Mouse (Mus musculus) stomach, postnatal 0 days (tissue): ENCODE results near the gene Phactr1. TPM values are rescaled to one million over a fixed set of nuclear protein-coding genes. Genes with fewer than 3 reads are reported as not detected.

Source experiments
- ATAC-seq: fragments of 200-750 bp; cut with Nextera tagmentation; 2 replicates; pipeline ENCODE4 v1.8.0; 2017; ENCODE audit not compliant: low FRiP score, low TSS enrichment
- DNase-seq: peaks from one replicate; pipeline ENCODE4 v3.0.0-alpha.2; 2016; ENCODE audit warnings: low spot score
- H3K27ac ChIP-seq: fragments of 300-500 bp; sonication (generic); replicated peaks from 2 replicates; pipeline ENCODE4 v1.5.1; 2014; ENCODE audit warnings: mild to moderate bottlenecking, control low read depth
- H3K27me3 ChIP-seq: fragments of 300-500 bp; sonication (generic); 2 replicates; pipeline ENCODE4 v1.6.1; 2014; ENCODE audit warnings: low read length; ENCODE audit not compliant: control insufficient read depth, insufficient read depth
- H3K36me3 ChIP-seq: fragments of 300-500 bp; sonication (generic); 2 replicates; pipeline ENCODE4 v1.6.1; 2014; ENCODE audit warnings: low read length, mixed read lengths; ENCODE audit not compliant: control insufficient read depth, insufficient read depth
- H3K4me1 ChIP-seq: fragments of 300-500 bp; sonication (generic); replicated peaks from 2 replicates; pipeline ENCODE4 v1.6.1; 2014; ENCODE audit warnings: antibody characterized with exemption; ENCODE audit not compliant: control insufficient read depth, insufficient read depth
- H3K4me2 ChIP-seq: fragments of 300-500 bp; sonication (generic); replicated peaks from 2 replicates; pipeline ENCODE4 v1.6.1; 2014; ENCODE audit warnings: low read depth, mild to moderate bottlenecking, control low read depth, moderate library complexity
- H3K4me3 ChIP-seq: fragments of 300-500 bp; sonication (generic); 2 replicates; pipeline ENCODE4 v1.5.1; 2014; ENCODE audit warnings: low read depth, low read length, control low read depth
- H3K9ac ChIP-seq: fragments of 300-500 bp; sonication (generic); 2 replicates; pipeline ENCODE4 v1.6.1; 2014; ENCODE audit warnings: mild to moderate bottlenecking, low read length, control low read depth, mixed read lengths
- H3K9me3 ChIP-seq: fragments of 300-500 bp; sonication (generic); 2 replicates; pipeline ENCODE4 v1.6.1; 2016; ENCODE audit warnings: low read length; ENCODE audit not compliant: control insufficient read depth
- CTCF ChIP-seq: IDR thresholded peaks from 2 replicates; pipeline ENCODE4 v1.5.1; 2016; ENCODE audit warnings: antibody characterized with exemption, low read depth, mild to moderate bottlenecking, moderate library complexity
- EP300 ChIP-seq: optimal IDR thresholded peaks from 2 replicates; pipeline ENCODE3; 2016; ENCODE audit warnings: antibody characterized with exemption
- WGBS: fragments of 180-500 bp; shearing (Covaris S2); extraction: QIAGEN DNeasy Blood & Tissue Kit; methylation state at CpG from one replicate; pipeline ENCODE4 v1.1.7; 2014; 5-methylcytosine and 5-hydroxymethylcytosine counted together
- polyA plus RNA-seq: library from polyadenylated mRNA; unstranded; fragments of >200 nt; fragmentation: Nextera tagmentation; extraction: Ambion mirVana; gene quantifications from 2 replicates; pipeline ENCODE4 v1.2.1, GENCODE M21; 2015

Phactr1 gene
- polyA plus RNA-seq, 1 experiment from 2014 or later = 5.6 TPM

- H3K4me1 ChIP-seq = no peaks in the 10 kb centered on the region
- no peak overlapping the region for H3K27ac ChIP-seq
- no peak for DNase-seq
- H3K9me3 ChIP-seq = no peaks in the 10 kb centered on the region
- no peak overlapping the region for H3K9ac ChIP-seq
- WGBS = 83% methylated on average over 4 of the region's 4 CpGs
- TF ChIP-seq EP300 (no peak), CTCF (no peak)
- no peak for ATAC-seq
- no peaks in the 10 kb centered on the region for H3K27me3 ChIP-seq
- H3K4me2 ChIP-seq = no peak overlapping the region
- H3K36me3 ChIP-seq = no peaks in the 10 kb centered on the region
- no peak overlapping the region for H3K4me3 ChIP-seq
These were observed 333.6 kb downstream of the Phactr1 start for GRCm38 (mm10) chr13:43013984-43014383.

- ATAC-seq (no peak), DNase-seq (no peak)
- no peak overlapping the region for H3K4me3 ChIP-seq
- no peaks in the 10 kb centered on the region for H3K4me1 ChIP-seq
- no peak overlapping the region for H3K27ac ChIP-seq
- no peaks in the 10 kb centered on the region for H3K27me3 ChIP-seq
- H3K4me2 ChIP-seq = no peak overlapping the region
- H3K9ac ChIP-seq = no peak overlapping the region
- no peaks in the 10 kb centered on the region for H3K36me3 ChIP-seq
- no peaks in the 10 kb centered on the region for H3K9me3 ChIP-seq
- WGBS = 74% methylated on average over 6 of the region's 6 CpGs
- TF ChIP-seq EP300 = no peak
- no peak for TF ChIP-seq CTCF
These were observed 335.3 kb downstream of the Phactr1 start for GRCm38 (mm10) chr13:43015768-43016167.

- no peak for DNase-seq
- no peak overlapping the region for H3K9ac ChIP-seq
- H3K4me3 ChIP-seq = no peak overlapping the region
- H3K27ac ChIP-seq = no peak overlapping the region
- no peak for TF ChIP-seq CTCF
- no peak for TF ChIP-seq EP300
- ATAC-seq = no peak
- H3K27me3 ChIP-seq = no peaks in the 10 kb centered on the region
- no peak overlapping the region for H3K4me2 ChIP-seq
- 69% methylated on average over 5 of the region's 5 CpGs for WGBS
- no peaks in the 10 kb centered on the region for H3K9me3 ChIP-seq
- no peaks in the 10 kb centered on the region for H3K36me3 ChIP-seq
- no peaks in the 10 kb centered on the region for H3K4me1 ChIP-seq
These were observed 338.4 kb downstream of the Phactr1 start for GRCm38 (mm10) chr13:43018863-43019262.

GRCm38 (mm10) chr13:43021031-43021430 lies 340.6 kb downstream of the Phactr1 start:
- Histone ChIP-seq H3K4me2 (no peak overlapping the region), H3K9me3 (no peaks in the 10 kb centered on the region), H3K36me3 (no peaks in the 10 kb centered on the region), H3K27ac (no peak overlapping the region), H3K4me3 (no peak overlapping the region), H3K4me1 (no peaks in the 10 kb centered on the region), H3K9ac (no peak overlapping the region), H3K27me3 (no peaks in the 10 kb centered on the region)
- WGBS = 64% methylated on average over 6 of the region's 6 CpGs
- TF ChIP-seq EP300 (no peak), CTCF (no peak)
- ATAC-seq (no peak), DNase-seq (no peak)

GRCm38 (mm10) chr13:43023005-43023404 lies 342.6 kb downstream of the Phactr1 start:
- H3K4me2 ChIP-seq = no peak overlapping the region
- H3K4me3 ChIP-seq = no peak overlapping the region
- H3K4me1 ChIP-seq = no peaks in the 10 kb centered on the region
- no peak overlapping the region for H3K27ac ChIP-seq
- no peak for DNase-seq
- TF ChIP-seq EP300 = no peak
- TF ChIP-seq CTCF = no peak
- H3K9ac ChIP-seq = no peak overlapping the region
- H3K36me3 ChIP-seq = no peaks in the 10 kb centered on the region
- no peaks in the 10 kb centered on the region for H3K9me3 ChIP-seq
- H3K27me3 ChIP-seq = no peaks in the 10 kb centered on the region
- 87% methylated on average over 5 of the region's 5 CpGs for WGBS
- no peak for ATAC-seq

- no peak overlapping the region for H3K4me2 ChIP-seq
- H3K9ac ChIP-seq = no peak overlapping the region
- no peaks in the 10 kb centered on the region for H3K4me1 ChIP-seq
- TF ChIP-seq EP300 (no peak), CTCF (no peak)
- DNase-seq (no peak), ATAC-seq (no peak)
- H3K4me3 ChIP-seq = no peak overlapping the region
- H3K27ac ChIP-seq = no peak overlapping the region
- no peaks in the 10 kb centered on the region for H3K27me3 ChIP-seq
- H3K36me3 ChIP-seq = no peaks in the 10 kb centered on the region
- WGBS = 81% methylated on average over 1 of the region's 1 CpGs
- no peaks in the 10 kb centered on the region for H3K9me3 ChIP-seq
These were observed 347.1 kb downstream of the Phactr1 start for GRCm38 (mm10) chr13:43027568-43027967.
